Mouse (Mus musculus) ES-Bruce4 (cell line): ENCODE data around the gene Ndufc2.

Experiments used
- CTCF ChIP-seq: IDR thresholded peaks from one replicate; pipeline ENCODE4 v1.8.1; 2011; ENCODE audit warnings: low read depth, low read length
- EP300 ChIP-seq: IDR thresholded peaks from 2 replicates; pipeline ENCODE4 v1.6.1; 2011; ENCODE audit warnings: low read depth, low read length; ENCODE audit not compliant: insufficient read depth
- POLR2A ChIP-seq: IDR thresholded peaks from one replicate; pipeline ENCODE4 v1.8.1; 2011; ENCODE audit warnings: low read length; ENCODE audit not compliant: insufficient read depth

GRCm38 (mm10) chr7:97392079-97392445 is 7.7 kb upstream of the Ndufc2 start:
- TF ChIP-seq CTCF (no peak), EP300 (no peak), POLR2A (no peak)
